Mouse (Mus musculus): ENCODE measurements around the gene Tarbp2. TPM values are rescaled to one million over a fixed set of nuclear protein-coding genes. Genes with fewer than 3 reads are reported as not detected.

The Tarbp2 gene
- polyA plus RNA-seq, 1 experiment from 2014 or later: 97.9 TPM

GRCm38 (mm10) chr15:102499370-102499769 lies 18.6 kb upstream of the Tarbp2 start:
- H3K36me3 ChIP-seq: peaks cover 87% of the 10 kb centered on the region
- H3K27ac ChIP-seq: no peak overlapping the region
- ATAC-seq (ENCODE audit: low FRiP score, low read depth): no peak
- H3K27me3 ChIP-seq (replicated peaks): no peaks in the 10 kb centered on the region
- H3K9me3 ChIP-seq: no peaks in the 10 kb centered on the region
- H3K9ac ChIP-seq: no peak overlapping the region
- H3K4me2 ChIP-seq (replicated peaks): no peak overlapping the region
- WGBS: 80% methylated on average over 3 of the region's 3 CpGs
- H3K4me1 ChIP-seq: no peaks in the 10 kb centered on the region
- no peak overlapping the region for H3K4me3 ChIP-seq

DNA sequence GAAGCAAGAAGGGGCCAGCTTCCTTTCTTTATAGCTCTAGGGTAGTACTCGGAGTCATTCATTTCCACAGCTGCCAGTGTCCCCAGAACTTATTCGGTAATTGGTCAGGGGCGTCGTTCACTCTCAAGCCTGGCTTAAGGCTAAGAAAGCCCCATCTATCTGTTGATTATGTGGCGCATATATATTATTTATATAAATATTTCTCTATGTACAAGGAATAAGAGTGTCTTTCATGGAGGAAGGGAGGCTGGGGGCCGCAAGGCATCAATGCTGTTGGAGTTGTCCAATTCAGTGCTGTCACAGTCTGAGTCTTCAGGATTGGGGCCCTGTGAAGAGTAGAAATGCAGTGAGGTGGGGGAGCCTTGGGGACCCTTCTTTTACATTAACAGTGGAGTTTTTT lies 18.1 kb upstream of the Tarbp2 start:
- H3K9ac ChIP-seq: no peak overlapping the region
- ATAC-seq (ENCODE audit: low FRiP score, low read depth): no peak
- H3K9me3 ChIP-seq: no peaks in the 10 kb centered on the region
- WGBS: 89% methylated on average over 6 of the region's 6 CpGs
- no peak overlapping the region for H3K4me2 ChIP-seq (replicated peaks)
- H3K4me1 ChIP-seq: no peaks in the 10 kb centered on the region
- H3K27ac ChIP-seq: no peak overlapping the region
- H3K27me3 ChIP-seq (replicated peaks): no peaks in the 10 kb centered on the region
- peaks cover 85% of the 10 kb centered on the region for H3K36me3 ChIP-seq
- H3K4me3 ChIP-seq: no peak overlapping the region

- Histone ChIP-seq H3K4me3 (no peak overlapping the region), H3K36me3 (peaks cover 86% of the 10 kb centered on the region), H3K4me2 (replicated peaks) (no peak overlapping the region), H3K27me3 (replicated peaks) (no peaks in the 10 kb centered on the region), H3K9me3 (no peaks in the 10 kb centered on the region), H3K9ac (no peak overlapping the region), H3K27ac (no peak overlapping the region), H3K4me1 (no peaks in the 10 kb centered on the region)
- ATAC-seq (ENCODE audit: low FRiP score, low read depth): no peak
- WGBS: 93% methylated on average over 5 of the region's 5 CpGs
Observed at GRCm38 (mm10) chr15:102500479-102500878, 17.5 kb upstream of the Tarbp2 start.

DNA sequence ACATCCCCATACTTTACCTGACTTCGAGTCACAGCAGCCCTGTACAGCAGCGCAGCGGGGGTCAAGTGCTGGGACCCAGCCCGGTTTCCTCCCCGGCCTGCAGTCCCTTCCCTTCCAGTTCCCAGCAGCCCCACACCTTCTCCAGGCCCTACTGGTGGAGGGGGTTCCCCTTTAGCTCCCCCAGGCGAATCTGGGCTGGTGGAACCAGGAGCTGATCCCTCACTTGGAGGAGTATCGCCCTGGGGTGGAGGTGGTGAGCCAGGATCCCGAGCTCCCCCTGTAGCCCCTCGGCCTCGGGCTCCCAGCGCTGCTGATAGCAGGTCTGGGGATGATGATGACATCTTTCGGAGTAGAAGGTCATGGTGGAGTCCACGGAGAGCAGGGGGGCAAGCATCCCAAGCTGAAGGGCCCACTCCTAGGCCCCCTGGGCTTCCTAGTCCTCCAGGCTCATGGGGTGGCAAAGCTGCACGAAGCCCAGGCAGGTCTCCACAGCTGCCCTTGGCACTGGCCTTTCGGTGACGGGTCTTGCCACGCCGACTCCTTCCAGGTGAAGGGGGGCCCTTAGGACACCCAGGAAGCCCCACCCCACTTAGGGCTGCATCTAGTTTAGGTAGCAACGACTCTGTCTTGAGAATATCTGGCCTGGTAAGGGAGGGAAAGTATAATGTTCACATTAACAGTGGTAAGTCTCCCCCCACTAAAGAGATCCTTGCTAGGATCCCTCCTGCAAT lies 16.7 kb upstream of the Tarbp2 start:
- WGBS: 91% methylated on average over 19 of the region's 19 CpGs
- H3K9ac ChIP-seq: no peak overlapping the region
- H3K4me1 ChIP-seq: no peaks in the 10 kb centered on the region
- ATAC-seq (ENCODE audit: low FRiP score, low read depth): no peak
- H3K27me3 ChIP-seq (replicated peaks): no peaks in the 10 kb centered on the region
- no peak overlapping the region for H3K27ac ChIP-seq
- no peak overlapping the region for H3K4me3 ChIP-seq
- H3K36me3 ChIP-seq: peaks cover 89% of the 10 kb centered on the region
- no peaks in the 10 kb centered on the region for H3K9me3 ChIP-seq
- H3K4me2 ChIP-seq (replicated peaks): no peak overlapping the region

GRCm38 (mm10) chr15:102502254-102502840 lies 15.6 kb upstream of the Tarbp2 start:
- Histone ChIP-seq H3K4me3 (no peak overlapping the region), H3K36me3 (peaks cover 80% of the 10 kb centered on the region), H3K4me1 (no peaks in the 10 kb centered on the region), H3K27ac (no peak overlapping the region), H3K4me2 (replicated peaks) (no peak overlapping the region), H3K9me3 (no peaks in the 10 kb centered on the region), H3K9ac (no peak overlapping the region), H3K27me3 (replicated peaks) (no peaks in the 10 kb centered on the region)
- ATAC-seq (ENCODE audit: low FRiP score, low read depth): no peak
- WGBS: 82% methylated on average over 9 of the region's 9 CpGs

DNA sequence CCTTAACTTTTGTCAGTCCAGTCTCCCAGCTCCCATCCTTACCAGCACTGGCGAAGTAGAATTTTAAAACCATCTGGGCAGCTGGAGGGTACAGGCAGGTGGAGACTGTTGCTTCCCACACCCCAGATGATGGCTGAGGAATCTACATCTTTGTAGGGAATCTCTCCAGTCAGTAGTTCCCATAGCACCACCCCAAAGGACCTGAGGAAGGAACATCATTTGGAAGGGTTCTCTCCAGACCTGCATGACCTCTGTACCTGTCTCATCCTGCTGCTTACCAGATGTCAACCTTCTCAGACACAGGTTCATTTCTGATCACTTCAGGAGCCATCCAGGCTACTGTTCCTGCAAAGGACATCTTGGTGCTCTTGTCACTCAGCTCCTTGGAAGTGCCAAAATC lies 14.5 kb upstream of the Tarbp2 start, which contains the start of gene Gm10337:
Gm10337 (plus strand) TSS at position 276 of the 400 bp plus-strand sequence.
- Histone ChIP-seq H3K4me3 (no peak within 1 kb of the TSS), H3K9ac (no peak within 1 kb of the TSS), H3K36me3 (peaks cover 71% of the 10 kb centered on the region), H3K4me1 (no peaks in the 10 kb centered on the region), H3K4me2 (replicated peaks) (no peak within 1 kb of the TSS), H3K27me3 (replicated peaks) (no peaks in the 10 kb centered on the region), H3K27ac (no peak within 1 kb of the TSS), H3K9me3 (no peaks in the 10 kb centered on the region)
- 89% methylated on average over 1 of the region's 1 CpGs for WGBS
- no peak for ATAC-seq (ENCODE audit: low FRiP score, low read depth)

- Histone ChIP-seq H3K36me3 (peaks cover 67% of the 10 kb centered on the region), H3K9me3 (no peaks in the 10 kb centered on the region)
- WGBS: 93% methylated on average over 9 of the region's 9 CpGs
Observed at GRCm38 (mm10) chr15:102503924-102504782, 13.8 kb upstream of the Tarbp2 start.

DNA sequence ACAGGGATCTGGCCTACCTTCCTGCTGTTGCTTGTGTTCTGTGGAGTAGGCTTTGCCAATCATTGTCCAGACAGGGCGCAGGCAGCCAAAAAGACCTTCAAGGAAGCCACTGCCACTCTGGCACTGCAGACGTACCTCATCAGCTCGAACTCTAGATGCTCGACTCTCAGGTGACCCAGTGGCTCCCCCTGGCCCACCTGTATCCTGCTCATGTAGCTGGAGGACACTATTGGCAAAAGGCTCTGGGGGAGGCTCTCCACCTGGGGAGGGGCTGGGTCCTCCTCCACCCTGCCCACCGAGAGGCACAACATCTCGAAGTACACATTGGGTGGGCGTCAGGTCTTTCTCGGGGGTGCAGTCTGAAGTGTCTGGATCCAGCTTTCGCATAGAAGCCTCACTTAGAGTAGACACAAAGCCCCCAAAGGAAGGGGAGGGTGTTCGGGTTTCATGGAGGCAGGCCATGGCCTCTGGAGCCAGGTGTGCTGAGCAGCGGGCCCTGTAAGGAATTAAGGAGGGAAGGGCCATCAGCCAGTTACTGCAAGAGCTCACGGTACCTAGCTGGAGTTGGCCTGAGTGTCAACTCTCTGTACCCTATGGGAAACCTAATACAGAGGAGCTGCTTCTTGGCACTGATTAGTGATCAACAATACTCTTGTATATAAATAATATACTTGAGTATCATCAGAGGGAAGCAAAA lies 12.8 kb upstream of the Tarbp2 start:
- Histone ChIP-seq H3K9me3 (no peaks in the 10 kb centered on the region), H3K4me3 (no peak overlapping the region), H3K27me3 (replicated peaks) (no peaks in the 10 kb centered on the region), H3K4me2 (replicated peaks) (no peak overlapping the region), H3K9ac (no peak overlapping the region), H3K36me3 (peaks cover 56% of the 10 kb centered on the region), H3K27ac (no peak overlapping the region), H3K4me1 (peaks cover 12% of the 10 kb centered on the region)
- 82% methylated on average over 12 of the region's 12 CpGs for WGBS
- ATAC-seq (ENCODE audit: low FRiP score, low read depth): no peak

More at GRCm38 (mm10) chr15:102503924-102504782, 13.8 kb upstream of the Tarbp2 start:
- Histone ChIP-seq H3K27me3 (replicated peaks) (no peaks in the 10 kb centered on the region), H3K27ac (no peak overlapping the region), H3K9ac (no peak overlapping the region), H3K4me3 (no peak overlapping the region), H3K4me2 (replicated peaks) (no peak overlapping the region), H3K4me1 (0 out of 2 replicates have a peak, but pooled peaks cover 1% of the 10 kb centered on the region)
- ATAC-seq (ENCODE audit: low FRiP score, low read depth): no peak

- H3K36me3 ChIP-seq: peaks cover 50% of the 10 kb centered on the region
- no peaks in the 10 kb centered on the region for H3K9me3 ChIP-seq
- H3K4me3 ChIP-seq: no peak overlapping the region
- no peaks in the 10 kb centered on the region for H3K27me3 ChIP-seq (replicated peaks)
- peaks cover 18% of the 10 kb centered on the region for H3K4me1 ChIP-seq
- no peak for ATAC-seq (ENCODE audit: low FRiP score, low read depth)
- no peak overlapping the region for H3K27ac ChIP-seq
- 91% methylated on average over 9 of the region's 9 CpGs for WGBS
- H3K4me2 ChIP-seq (replicated peaks): no peak overlapping the region
- H3K9ac ChIP-seq: no peak overlapping the region
Observed at GRCm38 (mm10) chr15:102505770-102506463, 12.1 kb upstream of the Tarbp2 start.

- Histone ChIP-seq H3K4me1 (peaks cover 24% of the 10 kb centered on the region), H3K36me3 (peaks cover 44% of the 10 kb centered on the region), H3K9ac (no peak overlapping the region), H3K27me3 (replicated peaks) (no peaks in the 10 kb centered on the region), H3K4me3 (no peak overlapping the region), H3K27ac (no peak overlapping the region), H3K9me3 (no peaks in the 10 kb centered on the region), H3K4me2 (replicated peaks) (no peak overlapping the region)
- no peak for ATAC-seq (ENCODE audit: low FRiP score, low read depth)
- 74% methylated on average over 2 of the region's 2 CpGs for WGBS
Observed at GRCm38 (mm10) chr15:102506464-102506830, 11.5 kb upstream of the Tarbp2 start.

DNA sequence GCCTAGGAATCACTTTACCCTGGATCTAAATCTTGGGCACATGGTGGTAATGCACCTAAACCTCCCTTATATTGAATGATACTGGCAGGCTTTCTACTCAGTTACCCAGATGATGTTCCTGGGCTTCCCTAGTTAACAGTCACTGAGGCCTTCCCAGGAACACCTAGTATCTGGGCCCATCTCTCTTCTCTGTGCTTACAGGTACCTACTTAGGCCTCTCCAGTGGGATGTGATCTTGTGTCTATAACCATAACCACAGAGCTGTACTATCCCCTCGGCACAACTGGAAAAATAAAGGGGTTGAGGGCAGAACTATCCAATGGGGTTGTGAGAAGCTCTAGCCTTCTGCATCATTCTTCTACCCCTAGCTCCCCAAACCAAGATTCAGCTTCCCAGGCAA lies 11.1 kb upstream of the Tarbp2 start:
- Histone ChIP-seq H3K4me1 (peaks cover 28% of the 10 kb centered on the region), H3K4me2 (replicated peaks) (no peak overlapping the region), H3K9ac (no peak overlapping the region), H3K4me3 (no peak overlapping the region), H3K9me3 (no peaks in the 10 kb centered on the region), H3K27me3 (replicated peaks) (no peaks in the 10 kb centered on the region), H3K36me3 (peaks cover 40% of the 10 kb centered on the region), H3K27ac (no peak overlapping the region)
- 91% methylated on average over 1 of the region's 1 CpGs for WGBS
- ATAC-seq (ENCODE audit: low FRiP score, low read depth): no peak

Data from neural tube, embryonic 12.5 days (tissue).